Mouse (Mus musculus) mouse embryonic stem cell (cell line): ENCODE measurements around the gene Flt4.

Experiments used
- in situ Hi-C, 2 experiments: fragments of 300-500 bp; cut with MboI; formaldehyde crosslinking; loops; 1 replicate in 1 of 2; 3 replicates in 1 of 2; pipeline ENCODE4 v1.14.3; 2019 to 2020; ENCODE audit warnings: low sequenced_read_pairs in 2 of 2, low pct_unique_long_range_greater_than_20kb in 1 of 2, mixed read lengths in 1 of 2; ENCODE audit not compliant: unreplicated experiment in 1 of 2

The Flt4 gene

DNA sequence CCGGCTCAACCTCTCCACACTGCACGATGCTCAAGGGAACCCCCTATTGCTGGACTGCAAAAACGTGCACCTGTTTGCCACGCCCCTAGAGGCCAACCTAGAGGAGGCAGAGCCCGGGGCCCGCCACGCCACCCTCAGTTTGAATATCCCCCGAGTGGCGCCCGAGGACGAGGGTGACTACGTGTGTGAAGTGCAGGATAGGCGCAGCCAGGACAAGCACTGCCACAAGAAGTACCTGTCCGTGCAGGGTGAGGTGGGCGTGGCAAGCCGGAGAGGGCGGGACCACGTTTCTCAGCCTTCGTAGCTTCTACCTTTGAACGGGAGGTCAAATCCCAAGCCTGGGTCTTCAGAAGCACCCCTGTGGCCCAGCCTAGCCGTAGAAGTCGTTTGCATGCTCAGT is 25.0 kb downstream of the Flt4 start:
- in situ Hi-C loops, result no loop called here

DNA sequence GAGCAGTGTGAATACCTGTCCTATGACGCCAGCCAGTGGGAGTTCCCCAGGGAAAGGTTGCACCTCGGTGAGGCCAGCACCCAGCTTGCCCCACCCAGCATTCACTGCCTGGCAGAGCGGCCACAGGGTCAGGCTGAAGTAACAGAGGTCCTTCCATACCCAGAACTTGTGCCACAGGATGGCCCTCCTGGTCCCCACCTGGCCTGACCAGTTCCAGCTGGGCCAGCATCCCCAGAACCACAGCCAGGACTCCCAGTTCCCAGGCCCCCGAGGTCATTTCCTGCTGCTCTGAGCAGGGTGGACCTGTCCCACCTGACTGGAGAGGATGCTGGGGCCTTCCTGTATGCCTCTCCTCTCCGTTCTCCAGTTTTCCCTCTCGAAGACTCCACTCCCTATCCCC is 26.6 kb downstream of the Flt4 start:
- in situ Hi-C loops, result no loop called here

DNA sequence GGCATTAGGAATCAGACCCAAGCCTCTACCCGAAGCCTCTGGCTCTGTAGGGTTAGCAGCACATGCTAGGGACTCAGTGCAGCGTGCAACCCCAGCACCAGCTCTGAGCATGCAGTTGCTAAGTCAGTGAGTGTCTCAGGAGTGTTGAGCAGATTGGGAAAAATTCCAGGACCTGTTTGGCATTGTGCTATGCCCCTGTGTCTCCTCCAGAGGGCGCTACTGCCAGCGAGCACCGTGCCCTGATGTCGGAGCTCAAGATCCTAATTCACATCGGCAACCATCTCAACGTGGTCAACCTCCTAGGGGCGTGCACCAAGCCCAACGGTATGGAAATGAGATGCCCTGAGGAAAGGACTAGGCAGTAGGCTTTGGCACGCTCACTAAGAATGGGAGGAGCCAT is 27.4 kb downstream of the Flt4 start:
- in situ Hi-C loops, result no loop called here

DNA sequence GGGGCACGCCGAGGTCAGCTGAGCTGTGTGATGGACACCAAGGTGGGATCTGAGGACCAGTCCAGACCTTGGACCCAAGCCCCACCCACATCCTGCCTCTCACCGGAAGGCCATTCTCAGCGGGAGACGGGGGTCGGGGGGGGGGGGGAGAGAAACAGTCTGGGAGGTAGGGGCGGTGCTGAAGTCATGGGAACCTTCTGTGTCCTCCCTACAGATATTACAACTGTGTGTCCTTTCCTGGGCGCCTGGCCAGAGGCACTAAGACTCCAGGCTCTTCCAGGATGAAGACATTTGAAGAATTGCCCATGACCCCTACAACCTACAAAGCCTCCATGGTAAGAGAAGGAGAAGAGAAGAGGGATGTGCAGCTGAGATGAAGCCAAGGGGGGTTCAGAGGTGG is 36.6 kb downstream of the Flt4 start:
- in situ Hi-C loops, result no loop called here

DNA sequence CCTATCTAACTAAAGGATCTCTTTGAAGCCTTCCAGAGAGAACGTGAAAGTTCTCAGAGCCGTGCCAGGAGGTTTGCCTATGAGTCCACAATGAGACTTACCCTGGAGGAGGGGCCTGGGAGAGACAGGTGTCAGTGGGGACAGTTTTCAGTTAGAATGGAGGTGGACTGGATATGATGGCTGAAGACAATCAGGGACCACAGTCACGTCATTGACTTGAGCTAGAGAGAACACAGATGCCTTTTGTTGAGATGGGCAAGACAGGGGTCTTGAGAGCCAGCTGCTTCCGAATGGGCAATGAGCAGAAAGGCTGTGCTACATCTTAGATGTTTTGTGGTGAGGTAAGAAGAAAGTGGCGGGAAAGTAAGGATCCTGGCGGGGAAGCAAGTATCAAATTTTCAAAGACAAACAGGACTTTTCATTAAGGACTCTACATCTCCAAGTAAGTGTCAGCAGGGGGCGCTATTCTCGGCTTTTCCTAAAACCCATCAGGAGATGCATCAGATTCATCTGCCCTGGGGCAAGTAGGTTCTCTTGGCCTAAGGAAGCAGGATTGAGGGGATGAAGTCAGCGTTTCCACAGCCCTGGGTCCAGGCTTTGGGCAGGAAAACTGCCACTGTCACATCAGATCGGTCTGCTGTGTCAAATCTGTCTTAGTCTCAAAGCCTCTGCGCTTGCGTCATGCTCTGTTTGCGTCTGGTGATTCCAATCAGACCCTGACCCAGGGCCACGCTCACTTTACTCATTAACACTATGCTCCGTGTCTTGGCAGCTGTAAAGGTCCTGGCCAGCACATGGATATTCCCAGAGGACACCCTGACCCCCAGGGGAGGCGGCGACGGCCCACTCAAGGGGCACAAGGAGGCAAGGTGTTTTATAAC is 41.3 kb downstream of the Flt4 start:
- in situ Hi-C loops, result loop anchor here in 1 of 2 experiments (10.0 kb wide), 1 partner anchor 304 kb away; no protein-coding TSS in a partner anchor

DNA sequence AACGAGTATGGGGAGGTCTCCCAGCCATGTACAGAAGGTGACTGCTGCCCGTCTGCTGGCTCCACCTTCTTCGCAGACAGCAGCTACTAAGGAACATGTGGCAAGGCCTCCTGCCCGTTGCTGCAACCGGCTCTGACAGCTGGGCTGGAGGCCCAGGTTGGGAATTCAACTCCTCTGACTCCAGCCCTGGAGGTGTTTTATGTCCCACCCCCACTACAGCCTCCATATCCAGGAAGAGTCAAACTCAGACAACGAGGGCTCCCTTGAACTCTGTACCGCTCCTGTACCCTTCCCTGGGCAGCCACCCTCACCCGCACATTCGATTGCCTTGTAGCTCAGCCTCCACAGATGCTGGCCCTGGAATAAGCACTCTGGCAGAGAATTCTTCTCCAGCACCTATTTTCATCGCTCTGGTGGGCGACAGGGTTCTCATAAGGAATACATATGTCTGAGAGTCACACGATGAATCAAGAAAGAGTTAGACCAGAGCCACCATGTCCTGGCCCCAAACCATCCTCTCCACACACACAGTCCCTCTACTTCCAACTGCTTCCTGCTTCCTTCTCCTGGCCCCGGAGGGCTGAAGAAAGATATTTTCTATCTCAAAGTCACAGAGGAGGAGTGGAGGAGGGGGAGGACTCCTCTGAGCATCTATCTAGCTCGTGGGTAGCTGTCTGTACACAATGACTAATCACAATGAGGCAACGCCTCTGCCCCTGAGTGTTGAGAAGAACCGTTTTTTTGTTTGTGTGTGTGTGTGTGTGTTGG is 42.1 kb downstream of the Flt4 start:
- in situ Hi-C loops, result loop anchor here in 1 of 2 experiments (10.0 kb wide), 1 partner anchor 304 kb away; no protein-coding TSS in a partner anchor

DNA sequence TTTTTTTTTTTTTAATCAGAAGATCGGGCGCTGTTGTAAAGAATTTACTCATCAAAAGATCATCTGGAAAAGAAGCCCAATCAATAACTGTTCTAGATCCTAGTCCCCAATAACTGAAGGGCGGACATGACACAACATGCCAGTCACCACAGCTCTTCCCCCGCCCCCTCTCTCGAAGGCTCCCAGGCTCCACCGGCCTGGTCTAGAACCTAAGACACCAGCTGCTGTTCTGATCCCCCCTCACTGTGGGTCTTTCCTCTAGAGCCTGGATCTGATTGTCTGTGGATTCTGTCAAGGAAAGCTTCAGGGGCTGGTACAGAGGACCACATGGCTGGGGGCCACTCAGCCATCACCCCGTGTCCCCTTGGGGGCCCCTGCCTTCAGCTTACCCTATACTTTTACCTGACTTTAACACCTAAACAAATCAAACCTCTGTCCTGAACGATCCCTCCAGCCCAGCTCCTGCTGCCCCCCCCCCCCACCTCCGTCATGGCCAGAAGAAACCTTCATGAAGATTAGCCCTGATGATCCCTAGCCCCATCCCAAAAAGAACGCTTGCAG is 42.8 kb downstream of the Flt4 start:
- in situ Hi-C loops, result loop anchor here in 1 of 2 experiments (10.0 kb wide), 1 partner anchor 303 kb away; no protein-coding TSS in a partner anchor

DNA sequence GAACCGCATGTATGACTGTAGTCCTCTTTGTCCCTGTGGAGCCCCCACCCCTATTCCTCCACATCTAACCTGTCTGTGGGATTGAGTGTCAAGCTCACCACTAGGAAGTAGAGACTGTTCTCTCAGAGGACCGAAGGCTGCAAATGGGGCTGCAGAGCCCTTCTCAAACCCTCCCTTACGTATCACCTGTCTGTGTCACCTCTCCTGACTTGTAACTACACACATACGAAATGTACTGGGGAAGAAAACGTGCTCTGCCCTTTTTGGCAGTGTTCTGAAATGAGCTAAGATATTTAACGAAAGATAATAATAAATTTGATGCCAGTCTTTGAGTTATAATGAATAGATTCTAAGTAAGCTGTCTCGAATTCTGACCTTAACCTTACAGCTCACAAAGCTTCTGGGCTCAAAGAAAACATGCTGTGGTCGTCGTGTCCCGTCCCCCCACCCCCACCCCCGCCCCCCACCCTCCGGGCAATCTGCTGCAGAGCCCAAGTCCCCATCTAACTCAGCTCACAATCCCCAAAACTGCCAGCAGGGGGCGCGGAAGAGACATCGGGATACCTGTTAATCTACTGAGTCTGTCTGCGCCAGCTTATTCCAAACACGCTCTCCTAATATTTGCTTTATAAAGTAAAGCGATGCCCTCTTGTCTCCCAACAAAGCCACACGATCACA is 43.5 kb downstream of the Flt4 start:
- in situ Hi-C loops, result loop anchor here in 1 of 2 experiments (10.0 kb wide), 1 partner anchor 302 kb away; no protein-coding TSS in a partner anchor

DNA sequence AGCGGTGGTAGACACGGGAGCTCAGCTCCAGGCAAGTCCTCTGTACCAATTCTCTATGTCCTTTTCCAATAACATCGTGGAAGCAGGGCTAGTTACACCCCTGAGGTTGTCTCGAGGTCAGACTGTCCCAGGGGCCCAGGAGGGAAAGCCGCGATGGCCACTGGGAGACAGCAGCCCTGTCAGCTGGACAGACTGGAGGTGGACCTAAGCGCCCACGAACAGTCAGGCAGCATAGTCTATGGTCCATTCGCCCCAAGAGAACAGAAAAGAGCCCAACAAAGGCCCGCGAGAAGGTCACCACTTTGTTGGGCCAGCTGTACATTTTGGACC is 44.0 kb downstream of the Flt4 start:
- in situ Hi-C loops, result loop anchor here in 1 of 2 experiments (10.0 kb wide), 1 partner anchor 302 kb away; no protein-coding TSS in a partner anchor

DNA sequence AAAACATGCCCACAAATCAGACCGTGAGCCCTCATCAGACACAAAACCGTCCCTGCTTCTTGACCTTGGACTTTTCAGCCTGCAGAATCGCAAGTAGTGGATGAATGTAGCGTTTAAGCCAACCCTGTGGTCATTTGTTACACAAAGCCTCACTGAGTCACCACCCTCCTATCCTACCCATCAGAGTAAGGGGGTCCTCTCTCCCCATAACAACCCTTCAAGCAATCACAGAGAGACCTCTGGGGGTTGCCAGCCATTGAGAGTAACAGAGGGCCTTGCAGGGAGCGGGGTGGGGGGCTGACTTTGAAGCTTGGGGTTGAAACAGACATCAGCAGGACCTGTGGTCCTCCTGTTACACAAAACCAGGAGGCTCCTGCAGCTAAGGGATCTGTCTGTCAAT is 45.6 kb downstream of the Flt4 start:
- in situ Hi-C loops, result loop anchor here in 1 of 2 experiments (10.0 kb wide), 1 partner anchor 300 kb away; no protein-coding TSS in a partner anchor

DNA sequence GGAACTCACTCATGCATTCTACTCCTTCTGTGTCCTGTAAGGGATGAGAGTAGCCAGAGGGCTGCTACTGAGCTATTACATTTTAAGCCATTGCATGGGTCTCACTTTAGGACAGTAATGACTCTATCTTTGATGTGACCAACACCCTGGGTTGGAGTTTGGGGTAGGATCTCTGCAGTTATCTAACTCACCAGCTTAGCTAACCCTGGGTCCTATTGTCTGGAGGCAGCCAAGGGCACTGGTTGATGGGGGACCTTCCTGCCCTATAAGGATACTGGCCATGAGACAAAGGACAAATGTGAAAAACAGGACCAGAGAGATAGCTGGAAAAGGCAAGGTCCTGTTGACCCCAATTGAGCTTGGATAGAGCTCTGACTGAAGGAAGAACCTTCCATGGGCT is 46.4 kb downstream of the Flt4 start:
- in situ Hi-C loops, result loop anchor here in 1 of 2 experiments (10.0 kb wide), 1 partner anchor 299 kb away; no protein-coding TSS in a partner anchor

DNA sequence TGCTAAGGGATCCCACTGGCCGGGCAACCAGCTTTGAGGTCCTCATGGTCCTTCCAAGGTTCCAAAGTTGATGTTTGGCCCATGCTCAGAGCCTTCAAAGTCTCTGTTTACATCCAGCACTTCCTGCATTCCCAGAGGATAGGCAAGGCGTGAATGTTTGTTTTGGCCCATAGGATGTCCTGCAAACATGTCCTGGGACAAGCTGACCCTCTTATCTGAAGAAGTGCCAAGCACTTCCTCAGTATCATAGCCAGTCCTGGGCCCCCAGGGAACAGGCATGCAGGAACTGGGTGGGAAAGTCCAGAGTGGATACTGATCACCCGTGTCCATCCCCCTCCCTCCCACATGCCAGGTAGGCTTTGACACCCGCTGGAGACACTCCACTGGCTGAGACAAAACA is 49.0 kb downstream of the Flt4 start:
- in situ Hi-C loops, result loop anchor here in 1 of 2 experiments (10.0 kb wide), 1 partner anchor 297 kb away; no protein-coding TSS in a partner anchor

DNA sequence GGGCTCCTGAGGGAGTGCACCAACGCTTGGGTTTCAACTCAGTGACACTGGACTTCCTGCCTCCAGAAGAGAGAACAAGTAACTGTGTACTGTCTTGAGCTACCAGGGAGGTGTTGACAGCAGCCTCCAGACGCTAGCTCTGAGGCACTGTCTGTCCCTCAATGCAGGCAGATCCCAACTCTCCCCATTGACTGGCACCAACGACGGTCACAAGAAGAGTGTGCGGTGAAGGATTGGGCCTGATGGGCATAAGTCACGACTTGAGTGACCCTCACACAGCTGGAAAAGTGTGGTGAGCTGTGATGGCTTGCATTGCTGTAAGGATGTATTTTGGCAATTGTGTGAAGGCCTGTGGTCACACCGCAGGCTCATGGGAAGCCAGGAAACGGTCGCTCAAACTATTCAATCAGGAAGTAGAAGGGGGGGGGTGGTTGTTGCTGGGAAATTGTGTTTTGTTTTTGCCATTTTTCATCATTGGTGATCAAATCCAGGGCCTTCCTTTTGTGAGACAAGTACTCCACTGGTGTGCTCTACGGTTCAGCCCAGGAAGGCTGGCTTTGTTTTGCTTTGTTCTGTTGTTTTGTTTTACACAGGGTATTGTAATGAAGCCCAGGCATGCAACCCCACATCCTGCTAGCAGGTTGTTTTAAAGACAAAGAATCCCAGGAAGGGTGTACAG is 49.9 kb downstream of the Flt4 start:
- in situ Hi-C loops, result loop anchor here in 1 of 2 experiments (10.0 kb wide), 1 partner anchor 296 kb away; no protein-coding TSS in a partner anchor

DNA sequence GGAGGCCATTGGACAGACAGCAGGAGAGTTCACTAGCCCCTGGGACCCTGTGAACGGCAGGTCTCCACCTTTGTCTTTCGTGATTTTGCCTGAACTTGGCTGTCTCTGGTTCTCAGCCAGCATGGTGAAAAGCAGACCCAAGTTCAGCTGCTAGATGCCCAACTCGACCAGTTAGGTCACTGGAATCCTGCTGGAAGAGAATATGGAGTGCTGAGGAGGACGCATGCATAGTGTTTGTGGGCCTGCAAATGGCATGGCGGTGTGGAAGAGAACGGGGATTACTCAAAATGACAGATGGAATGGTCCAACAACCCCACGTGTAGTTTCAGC is 50.4 kb downstream of the Flt4 start:
- in situ Hi-C loops, result loop anchor here in 1 of 2 experiments (10.0 kb wide), 1 partner anchor 295 kb away; no protein-coding TSS in a partner anchor

DNA sequence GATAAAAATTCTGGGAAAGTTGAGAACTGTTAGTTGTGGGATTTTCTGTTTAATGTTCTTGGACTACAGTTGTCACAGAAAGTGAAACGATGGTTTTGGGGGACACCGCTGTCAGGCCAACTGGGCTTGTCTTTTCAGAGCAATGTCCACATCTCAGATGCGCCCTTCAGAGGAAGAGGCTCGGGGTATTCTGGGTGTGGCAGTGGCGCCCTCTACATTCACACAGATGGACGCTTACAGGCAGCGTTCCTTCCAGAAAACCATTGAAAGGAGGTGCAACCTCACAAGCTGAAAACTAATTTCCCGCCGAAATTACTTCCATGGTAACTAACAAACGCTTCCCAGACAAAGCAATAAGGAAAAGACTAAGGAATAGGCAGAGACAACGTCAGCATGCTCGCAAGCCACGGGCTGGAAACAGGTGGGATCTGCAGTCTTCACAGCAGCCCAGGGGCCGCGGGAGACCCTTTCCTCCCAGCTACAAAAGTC is 53.3 kb downstream of the Flt4 start:
- in situ Hi-C loops, result no loop called here

DNA sequence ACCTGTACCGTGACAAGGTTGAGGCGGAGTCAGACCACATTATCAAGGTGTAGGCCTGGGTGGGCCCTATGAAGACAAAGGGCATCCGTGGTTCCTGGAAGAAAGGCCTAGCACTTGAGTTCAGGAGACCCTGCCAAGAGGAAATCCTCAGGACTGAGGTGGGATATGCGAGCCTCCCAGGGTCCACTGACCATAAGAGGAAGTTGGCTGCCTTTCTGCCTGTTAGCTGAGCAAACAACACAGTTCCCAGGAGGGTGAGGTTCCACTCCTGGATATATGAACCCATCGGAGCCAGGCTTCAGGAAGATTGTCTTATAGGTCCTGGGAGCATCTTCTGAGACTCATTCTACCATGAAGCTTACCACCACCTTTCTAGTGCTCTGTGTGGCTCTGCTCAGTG is 54.2 kb downstream of the Flt4 start, which contains the start of gene Scgb3a1:
TSS of gene Scgb3a1 (plus strand) at position 301 of the 400 bp plus-strand sequence.
- in situ Hi-C loops, result no loop called here

DNA sequence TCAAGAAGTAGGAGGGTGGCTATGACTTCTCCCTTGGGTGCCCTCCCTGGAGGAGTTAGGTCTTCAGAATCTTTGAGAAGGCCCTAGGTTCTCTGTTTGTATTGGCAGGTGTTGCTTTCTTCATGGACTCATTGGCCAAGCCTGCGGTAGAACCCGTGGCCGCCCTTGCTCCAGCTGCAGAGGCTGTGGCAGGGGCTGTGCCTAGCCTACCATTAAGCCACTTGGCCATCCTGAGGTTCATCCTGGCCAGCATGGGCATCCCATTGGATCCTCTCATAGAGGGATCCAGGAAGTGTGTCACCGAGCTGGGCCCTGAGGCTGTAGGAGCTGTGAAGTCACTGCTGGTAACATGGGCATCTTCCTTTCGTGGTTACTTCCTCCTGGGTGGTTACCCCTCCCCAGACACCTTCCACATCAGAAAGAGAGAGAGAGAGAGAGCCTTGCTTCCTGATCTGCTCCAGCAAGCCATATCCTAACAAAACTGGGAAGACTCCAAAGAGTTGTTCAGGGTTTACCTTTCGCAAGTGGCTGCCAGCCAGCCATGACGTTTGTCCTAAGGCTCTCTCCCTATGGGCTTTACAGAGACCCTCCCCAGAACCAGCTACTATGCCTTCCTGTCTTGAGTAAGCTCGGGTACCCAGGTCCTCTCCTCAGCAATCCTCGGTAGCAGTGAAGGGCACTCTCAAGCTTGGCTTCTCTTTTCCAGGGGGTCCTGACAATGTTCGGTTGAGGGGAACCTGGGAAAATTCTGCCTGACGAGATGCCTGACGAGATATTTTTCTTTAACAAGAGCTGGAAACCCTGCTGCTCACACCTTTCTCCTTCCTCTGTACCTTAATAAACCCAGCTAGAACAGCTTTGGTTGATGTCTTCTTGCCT is 55.4 kb downstream of the Flt4 start:
- in situ Hi-C loops, result no loop called here
